Mouse (Mus musculus) heart, adult 11 months (tissue): ENCODE data around the gene Dbnl.

ENCODE experiments used
- DNase-seq: peaks from one replicate; pipeline ENCODE4 v3.0.0; 2022

Dbnl gene

GRCm38 (mm10) chr11:5796939-5797338, 8.7 kb downstream of the Dbnl start:
- DNase-seq, result no peak

- peak; percentile 88 for DNase-seq
These were observed 9.1 kb downstream of the Dbnl start for GRCm38 (mm10) chr11:5797371-5797770.

- peak; percentile 68 for DNase-seq
These were observed 9.6 kb downstream of the Dbnl start for GRCm38 (mm10) chr11:5797928-5798327.

GRCm38 (mm10) chr11:5799621-5800490, 11.6 kb downstream of the Dbnl start:
- peak; percentile 93 for DNase-seq

- peak; percentile 91 for DNase-seq
These were observed 13.2 kb downstream of the Dbnl start for GRCm38 (mm10) chr11:5801511-5801910.

- peak; percentile 93 for DNase-seq
These were observed 13.7 kb downstream of the Dbnl start for GRCm38 (mm10) chr11:5802005-5802404.

- peak; percentile 79 for DNase-seq
These were observed 14.3 kb downstream of the Dbnl start for GRCm38 (mm10) chr11:5802457-5803217.

- peak; percentile 99 for DNase-seq
These were observed 15.3 kb downstream of the Dbnl start, which contains the start of gene Pgam2 for GRCm38 (mm10) chr11:5803551-5803981. Gene Pgam2 (minus strand): TSS chr11:5803733.

GRCm38 (mm10) chr11:5804174-5804573, 15.9 kb downstream of the Dbnl start:
- peak; percentile 86 for DNase-seq

GRCm38 (mm10) chr11:5805711-5806110, 17.4 kb downstream of the Dbnl start:
- DNase-seq, result no peak

- DNase-seq, result peak; percentile 78
These were observed 19.7 kb downstream of the Dbnl start for GRCm38 (mm10) chr11:5807956-5808355.

GRCm38 (mm10) chr11:5809487-5809886, 21.2 kb downstream of the Dbnl start:
- DNase-seq, result peak; percentile 49

GRCm38 (mm10) chr11:5813381-5813780, 25.1 kb downstream of the Dbnl start:
- DNase-seq, result peak; percentile 48

- peak; percentile 21 for DNase-seq
These were observed 30.9 kb downstream of the Dbnl start for GRCm38 (mm10) chr11:5819223-5819622.

GRCm38 (mm10) chr11:5825432-5825831, 37.1 kb downstream of the Dbnl start:
- DNase-seq, result peak; percentile 56

GRCm38 (mm10) chr11:5827931-5828330, 39.6 kb downstream of the Dbnl start:
- peak; percentile 50 for DNase-seq

- DNase-seq, result peak; percentile 85
These were observed 40.4 kb downstream of the Dbnl start for GRCm38 (mm10) chr11:5828509-5829191.

- DNase-seq, result peak; percentile 93
These were observed 41.0 kb downstream of the Dbnl start for GRCm38 (mm10) chr11:5829327-5829726.

- DNase-seq, result peak; percentile 74
These were observed 46.2 kb downstream of the Dbnl start for GRCm38 (mm10) chr11:5834506-5834905.

- no peak for DNase-seq
These were observed 46.8 kb downstream of the Dbnl start for GRCm38 (mm10) chr11:5835057-5835456.

GRCm38 (mm10) chr11:5836126-5836525, 47.8 kb downstream of the Dbnl start:
- DNase-seq, result peak; percentile 93

- DNase-seq, result peak; percentile 99
These were observed 49.3 kb downstream of the Dbnl start, which contains the start of gene Polm for GRCm38 (mm10) chr11:5837251-5838246. Gene Polm (minus strand): TSS chr11:5838016.
